Mouse (Mus musculus) heart, postnatal 14 days (tissue): Measurements from ENCODE around the gene Phlpp1. TPM values are rescaled to one million over a fixed set of nuclear protein-coding genes. Genes with fewer than 3 reads are reported as not detected.

Source experiments
- DNase-seq, 2 experiments: peaks; one replicate each; pipeline ENCODE4 v3.0.0; 2021 to 2022
- intact Hi-C: fragments of 180-260 bp; cut with DNase I; formaldehyde crosslinking; loops from one replicate; pipeline ENCODE4 v1.15.1; 2025
- total RNA-seq, 2 experiments: library from RNA; stranded (reverse); gene quantifications; 2 replicates each; pipeline ENCODE4 v1.2.3; 2021

Gene Phlpp1
- total RNA-seq, 2 experiments from 2014 or later = 19.7 TPM

DNA sequence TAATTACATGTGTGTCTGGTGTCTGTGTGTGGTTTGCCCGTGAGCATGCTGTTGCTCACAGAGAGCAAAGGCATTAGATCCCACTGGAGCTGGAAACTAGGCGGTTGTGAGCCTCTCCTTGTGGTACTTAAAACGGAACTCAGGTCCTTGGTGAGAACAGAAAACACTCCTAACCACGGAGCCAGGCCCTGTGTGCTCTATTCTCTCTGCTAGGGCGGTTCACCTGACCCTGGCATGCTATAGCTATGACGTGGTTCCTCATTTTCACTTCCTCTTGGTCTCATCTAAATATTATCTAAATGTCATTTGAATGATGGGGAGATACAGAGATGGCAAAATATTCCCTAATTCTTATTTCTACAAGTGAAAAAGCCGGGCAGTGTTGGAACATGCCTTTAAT, 9.0 kb upstream of the Phlpp1 start:
- DNase-seq = no peak
- intact Hi-C loops = loop anchor here (10.0 kb wide), 1 partner anchor 268 kb away; no protein-coding TSS in a partner anchor

DNA sequence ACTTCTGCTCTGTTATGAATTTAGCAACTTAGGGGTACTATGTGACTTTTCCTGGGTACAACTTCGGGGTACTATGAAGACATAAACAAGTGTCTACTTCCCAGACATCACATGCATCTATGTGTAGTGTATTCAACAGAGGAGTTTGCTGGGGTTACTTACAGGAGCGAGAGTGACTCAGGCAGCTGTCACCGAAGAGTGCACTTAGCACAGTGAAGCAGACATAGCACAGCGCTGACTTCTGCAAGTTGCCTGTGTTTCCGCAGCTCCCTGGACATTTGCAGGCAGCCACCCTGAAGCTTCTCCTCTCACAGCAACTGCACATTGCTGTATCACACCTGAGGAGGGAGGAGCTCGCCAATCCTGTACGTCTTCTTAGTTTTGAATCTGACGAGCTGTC, 8.2 kb upstream of the Phlpp1 start:
- intact Hi-C loops = loop anchor here (10.0 kb wide), 1 partner anchor 269 kb away; no protein-coding TSS in a partner anchor
- DNase-seq = no peak

DNA sequence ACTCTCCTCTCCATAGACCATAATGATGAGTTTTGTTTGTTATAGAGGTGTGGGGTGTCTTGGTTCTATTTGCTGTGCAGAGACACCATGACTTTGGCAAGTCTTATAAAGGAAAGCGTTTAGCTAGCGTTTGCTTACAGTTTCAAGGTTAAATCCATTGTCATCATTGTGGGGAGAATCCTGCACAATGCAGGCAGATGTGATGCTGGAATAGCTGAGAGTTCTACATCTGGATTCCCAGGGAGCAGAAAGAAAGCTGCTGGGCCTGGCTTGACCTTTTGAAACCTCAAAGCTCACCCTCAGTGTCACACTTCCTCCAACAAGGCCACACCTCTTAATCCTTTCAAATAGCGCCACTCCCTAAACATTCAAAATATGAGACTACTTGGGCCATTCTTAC, 7.4 kb upstream of the Phlpp1 start:
- intact Hi-C loops = loop anchor here (10.0 kb wide), 1 partner anchor 269 kb away; no protein-coding TSS in a partner anchor
- DNase-seq = no peak

DNA sequence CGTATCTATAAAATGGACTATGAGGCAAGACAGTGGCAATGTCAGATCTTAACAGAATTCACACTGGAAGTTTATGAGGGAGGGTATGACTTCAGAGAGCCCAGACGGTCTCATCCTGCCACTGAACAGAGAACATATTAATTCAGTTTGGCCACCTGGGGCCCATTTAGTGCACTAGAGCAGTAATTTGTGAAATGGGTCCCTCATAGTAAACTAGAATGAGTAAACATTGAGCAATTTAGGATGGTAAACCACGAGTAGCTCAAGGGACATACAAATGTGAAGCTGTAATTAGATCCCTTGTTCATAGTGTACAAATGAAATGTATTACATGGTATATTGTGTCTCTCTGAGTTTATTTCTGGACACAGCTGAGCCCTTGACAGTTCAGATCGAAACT, 3.6 kb upstream of the Phlpp1 start:
- intact Hi-C loops = loop anchor here (10.0 kb wide), 1 partner anchor 273 kb away; no protein-coding TSS in a partner anchor
- no peak for DNase-seq

DNA sequence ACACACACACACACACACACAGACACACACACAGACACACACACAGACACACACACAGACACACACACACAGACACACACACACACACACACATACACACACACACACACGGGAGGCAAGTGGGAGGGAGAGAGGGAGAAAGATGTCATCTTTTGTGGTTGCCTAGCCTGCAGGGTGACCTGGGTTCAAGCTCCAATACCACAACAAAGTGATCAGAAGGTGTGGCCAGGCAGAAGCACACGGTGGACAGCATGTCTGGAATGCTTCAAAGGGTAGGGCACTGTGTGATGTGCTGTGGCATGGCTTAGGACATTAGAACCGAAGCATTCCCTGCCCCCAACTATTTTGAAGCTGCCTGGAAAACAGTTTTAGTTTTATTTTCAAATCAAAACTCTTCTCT, 2.8 kb upstream of the Phlpp1 start:
- no peak for DNase-seq
- intact Hi-C loops = loop anchor here (10.0 kb wide), 1 partner anchor 274 kb away; no protein-coding TSS in a partner anchor

DNA sequence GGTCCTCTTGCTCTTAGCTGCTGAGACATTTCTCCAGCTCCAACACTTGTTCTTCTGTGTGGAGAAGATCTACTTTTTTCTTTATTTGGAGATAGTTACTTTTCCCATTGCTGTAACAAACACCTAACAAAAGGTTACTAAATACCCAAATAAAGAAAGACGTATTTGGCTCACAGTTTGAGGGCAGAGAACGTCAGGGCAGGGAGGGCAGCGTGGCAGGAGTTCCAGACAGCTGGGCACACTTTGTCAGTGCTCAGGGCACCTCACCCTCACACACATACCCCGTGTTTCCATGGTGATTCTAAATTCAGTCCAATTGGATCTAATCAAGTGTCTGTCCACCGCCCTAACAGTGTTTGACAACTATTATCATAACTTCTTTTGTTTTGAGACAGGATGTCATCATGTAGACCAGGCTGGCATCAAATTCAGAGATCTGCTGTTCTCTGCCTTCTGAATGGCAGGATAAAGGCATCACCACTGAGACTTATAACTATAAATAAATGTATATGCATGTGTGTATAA, 1.7 kb upstream of the Phlpp1 start:
- intact Hi-C loops = loop anchor here (2.0 to 10.0 kb wide), 6 partner anchors 62 to 275 kb away; partner anchors contain the start of gene Zcchc2
- DNase-seq = no peak

DNA sequence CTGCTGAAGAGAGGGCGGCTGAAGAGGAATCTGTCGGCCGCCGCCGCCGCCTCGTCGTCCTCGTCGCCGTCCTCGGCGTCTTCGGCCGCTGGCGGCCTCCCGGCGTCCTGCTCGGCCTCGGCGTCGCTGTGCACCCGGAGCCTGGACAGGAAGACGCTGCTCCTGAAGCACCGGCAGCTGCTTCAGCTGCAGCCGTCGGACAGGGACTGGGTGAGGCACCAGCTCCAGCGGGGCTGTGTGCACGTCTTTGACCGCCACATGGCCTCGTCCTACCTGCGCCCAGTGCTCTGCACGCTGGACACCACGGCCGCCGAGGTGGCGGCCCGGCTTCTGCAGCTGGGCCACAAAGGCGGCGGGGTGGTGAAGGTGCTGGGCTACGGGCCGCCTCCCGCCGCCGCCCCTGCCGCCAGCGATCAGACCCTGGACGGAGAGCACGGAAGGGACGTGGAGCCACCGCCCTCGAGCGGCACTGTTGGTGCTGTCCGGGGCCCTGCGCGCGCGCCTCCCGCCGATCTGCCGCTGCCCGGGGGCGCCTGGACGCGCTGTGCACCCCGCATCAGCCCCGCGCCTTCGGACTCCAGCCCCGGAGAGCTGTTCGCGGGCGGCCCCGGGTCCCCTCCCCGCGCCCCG, 864 bp downstream of the Phlpp1 start:
- intact Hi-C loops = loop anchor here (2.0 to 10.0 kb wide), 4 partner anchors 26 to 200 kb away; partner anchors contain the start of gene Zcchc2
- DNase-seq = peak; percentile 65 to 66

DNA sequence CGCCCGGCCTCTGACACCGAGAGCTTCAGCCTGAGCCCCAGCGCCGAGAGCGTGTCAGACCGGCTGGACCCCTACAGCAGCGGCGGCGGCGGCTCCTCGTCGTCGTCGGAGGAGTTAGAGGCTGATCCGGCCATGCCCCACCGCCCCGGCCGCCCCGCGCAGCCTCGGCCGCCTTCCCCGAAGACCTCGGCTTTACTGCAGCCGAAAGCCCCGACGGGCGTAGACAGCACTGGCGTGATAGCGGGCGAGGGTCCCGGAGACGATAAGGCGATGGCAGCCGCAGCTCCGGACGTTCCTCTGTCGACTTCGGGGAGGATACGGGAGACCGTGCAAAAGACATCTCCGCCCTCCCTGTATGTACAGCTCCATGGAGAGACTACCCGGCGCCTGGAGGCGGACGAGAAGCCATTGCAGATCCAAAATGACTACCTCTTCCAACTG, 1.4 kb downstream of the Phlpp1 start:
- peak; percentile 56 to 62 for DNase-seq
- intact Hi-C loops = loop anchor here (2.0 to 10.0 kb wide), 4 partner anchors 26 to 199 kb away; partner anchors contain the start of gene Zcchc2

DNA sequence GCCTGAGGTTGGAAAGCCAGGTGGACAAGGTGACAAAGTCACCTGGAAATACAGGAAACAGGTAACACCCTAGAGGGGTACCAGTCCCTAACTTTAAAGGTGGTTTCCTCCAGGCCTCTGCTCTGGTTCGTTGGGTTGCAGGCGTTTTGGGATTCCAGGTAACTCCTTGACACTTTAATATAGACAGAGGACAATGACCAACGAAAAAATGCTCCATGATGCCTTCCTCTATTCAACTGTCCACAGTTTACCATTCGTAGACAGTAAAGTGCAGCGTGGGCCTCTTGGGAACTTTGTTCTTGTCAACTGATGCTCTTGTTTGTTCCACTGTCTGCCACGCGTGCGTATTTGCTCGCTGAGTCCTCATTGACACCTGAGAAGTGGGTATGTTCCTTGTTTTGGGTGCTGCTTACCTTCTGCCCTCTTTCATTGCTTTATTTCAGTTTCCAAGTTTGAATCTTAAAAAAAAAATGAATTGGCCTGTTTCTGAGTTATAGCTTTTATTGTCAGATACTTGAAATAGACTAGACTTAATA, 2.1 kb downstream of the Phlpp1 start:
- intact Hi-C loops = loop anchor here (2.0 to 10.0 kb wide), 4 partner anchors 25 to 199 kb away; partner anchors contain the start of gene Zcchc2
- DNase-seq = no peak

DNA sequence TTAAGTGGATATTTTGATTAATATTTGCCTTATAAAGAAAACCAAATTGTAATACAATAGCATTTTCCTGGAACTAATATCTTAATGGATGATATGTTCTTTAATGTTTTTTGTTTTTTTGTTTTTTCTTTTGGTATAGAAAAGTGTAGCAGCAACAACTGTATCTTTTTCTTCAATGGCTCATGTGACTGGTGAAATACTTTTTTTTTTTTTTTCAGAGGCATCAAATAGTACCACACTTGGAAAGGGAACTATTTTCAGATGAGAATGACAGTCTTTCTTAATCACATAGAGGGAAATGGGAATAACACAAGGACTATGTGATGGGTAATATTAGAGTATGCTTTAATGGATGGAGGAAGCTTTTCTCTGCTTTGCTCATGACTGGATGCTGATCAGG, 3.0 kb downstream of the Phlpp1 start:
- intact Hi-C loops = loop anchor here (5.0 to 10.0 kb wide), 3 partner anchors 58 to 198 kb away; partner anchors contain the start of gene Zcchc2
- no peak for DNase-seq

DNA sequence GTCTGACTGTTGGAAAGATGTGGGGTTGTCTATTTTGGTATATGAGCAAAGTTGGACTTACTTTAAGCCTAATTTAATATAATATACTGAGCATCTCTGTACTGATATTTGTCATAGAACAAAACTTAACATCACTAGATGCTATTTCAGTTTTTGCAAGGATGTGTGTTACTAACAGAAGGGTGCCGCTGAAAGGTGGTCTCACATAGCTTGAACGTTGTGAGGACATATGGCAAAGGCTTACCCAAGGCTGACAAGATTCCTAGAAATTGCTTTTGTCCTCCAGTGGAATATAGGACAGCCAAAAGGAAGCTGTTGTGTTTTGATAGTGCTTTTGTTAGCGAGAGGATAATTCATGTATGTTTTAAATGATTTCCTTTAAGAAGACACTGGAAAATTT, 3.8 kb downstream of the Phlpp1 start:
- intact Hi-C loops = loop anchor here (10.0 kb wide), 1 partner anchor 181 kb away; the partner anchor contains the start of gene Zcchc2
- DNase-seq = no peak

DNA sequence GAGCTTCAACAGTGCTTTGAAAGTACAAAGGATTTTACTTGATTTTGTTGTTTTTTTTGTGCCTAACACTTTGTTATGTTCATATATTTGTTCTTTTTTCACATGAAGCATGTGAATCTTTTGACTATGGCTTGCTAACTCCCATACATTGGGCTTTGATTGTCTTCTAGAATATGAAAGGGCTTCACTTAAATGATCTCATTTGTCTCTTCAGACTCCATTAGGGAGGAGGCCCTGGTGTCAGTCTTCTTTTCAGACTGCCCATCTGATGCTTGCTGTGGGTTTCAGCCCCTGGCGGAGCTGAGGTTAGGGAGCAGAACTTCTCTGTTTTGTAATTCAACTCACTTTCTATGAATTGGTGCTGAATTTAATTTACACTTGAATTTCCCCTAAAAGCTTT, 5.2 kb downstream of the Phlpp1 start:
- no peak for DNase-seq
- intact Hi-C loops = loop anchor here (10.0 kb wide), 1 partner anchor 182 kb away; the partner anchor contains the start of gene Zcchc2

DNA sequence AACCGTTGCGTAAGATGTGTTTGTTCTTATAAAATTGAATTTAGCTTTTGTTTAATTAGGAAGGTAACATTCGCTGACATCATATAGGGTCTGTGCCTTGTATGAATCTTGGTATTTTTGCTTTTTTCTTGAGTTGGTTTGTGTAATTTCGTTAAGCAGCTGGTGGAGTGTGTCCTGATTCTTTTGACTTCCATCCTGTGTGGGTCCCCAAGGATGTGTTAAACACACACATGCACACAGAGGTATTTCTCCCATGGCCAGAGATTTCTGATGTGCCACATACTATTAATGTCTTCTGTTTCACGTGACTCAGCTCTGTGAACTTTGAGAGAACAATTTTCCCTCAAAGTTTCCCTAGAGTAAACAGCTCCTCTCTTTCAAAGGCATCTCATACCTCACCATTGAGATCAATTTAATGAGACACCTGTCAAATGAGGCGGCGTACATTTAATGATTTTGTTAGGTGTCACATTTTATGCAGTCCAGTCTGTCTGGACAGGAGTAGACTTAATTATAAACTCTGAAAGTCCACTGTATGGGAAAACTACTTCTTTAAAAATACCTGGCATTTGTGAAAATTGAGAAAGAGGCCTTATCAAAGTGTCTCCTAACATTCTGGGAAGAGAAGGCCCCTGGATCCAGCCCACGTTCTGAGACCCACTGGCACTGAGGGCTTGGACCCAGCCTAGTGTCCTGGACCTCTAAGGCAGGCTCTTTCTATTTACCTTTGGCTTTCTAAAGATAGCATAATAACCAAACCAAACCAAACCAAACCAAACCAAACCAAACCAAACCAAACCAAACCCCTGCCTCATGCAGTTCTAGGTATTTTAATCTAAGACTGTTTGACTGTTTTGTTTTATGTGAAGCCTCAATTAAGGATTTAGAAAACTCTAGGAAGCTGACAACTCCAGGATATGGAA, 6.6 kb downstream of the Phlpp1 start:
- intact Hi-C loops = loop anchor here (10.0 kb wide), 1 partner anchor 183 kb away; the partner anchor contains the start of gene Zcchc2
- no peak for DNase-seq

DNA sequence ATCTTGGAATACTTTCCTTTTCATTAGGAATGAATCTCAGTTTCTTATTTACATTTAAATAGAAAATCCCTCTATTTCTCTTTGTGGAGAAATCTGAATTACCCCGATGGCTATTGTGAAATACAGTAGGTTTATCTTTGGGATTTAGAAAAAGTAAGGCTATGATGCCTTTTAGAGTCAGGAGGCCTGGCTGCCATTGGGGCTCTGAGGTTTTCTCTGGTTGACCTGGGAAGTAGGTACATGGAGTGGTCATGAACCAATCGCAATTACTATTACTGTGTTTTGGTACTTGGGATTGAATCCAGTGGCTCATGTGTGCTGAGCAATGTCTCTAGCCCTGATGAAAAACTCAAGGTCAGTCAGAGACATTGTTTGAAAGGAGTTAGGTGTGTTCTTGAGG, 12.1 kb downstream of the Phlpp1 start:
- no peak for DNase-seq
- intact Hi-C loops = no loop called here

DNA sequence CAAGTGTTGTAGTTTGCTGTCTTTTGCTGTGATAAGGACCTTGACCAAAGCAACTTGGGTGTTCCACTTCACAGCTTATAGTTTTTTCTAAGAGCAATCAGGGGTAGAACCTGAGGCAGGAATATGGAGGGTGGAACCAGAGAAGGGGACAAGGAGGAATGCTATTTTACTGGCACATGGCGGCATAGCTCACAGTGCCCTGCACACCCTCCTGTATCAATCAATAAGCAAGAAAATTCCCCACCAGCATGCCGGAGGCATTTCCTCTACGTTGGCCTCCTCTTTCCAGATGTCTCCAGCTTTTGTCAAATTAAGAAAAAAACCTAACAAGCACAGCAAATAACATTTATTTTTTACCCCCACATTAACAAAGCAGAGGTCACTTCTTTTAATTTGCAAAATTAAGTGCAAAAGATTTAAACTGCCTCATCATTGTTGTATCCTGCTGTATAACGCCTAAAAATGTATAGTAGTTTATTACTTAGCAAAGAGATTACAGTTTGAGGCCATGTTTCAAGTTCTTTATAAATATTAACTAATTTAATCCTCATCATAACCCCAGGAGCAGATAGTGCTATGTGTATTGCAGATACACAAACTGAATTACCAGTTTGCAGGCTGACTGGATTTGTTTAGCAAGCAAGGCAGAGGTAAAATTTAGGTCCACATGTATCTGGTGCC, 13.4 kb downstream of the Phlpp1 start:
- DNase-seq = no peak
- intact Hi-C loops = no loop called here

DNA sequence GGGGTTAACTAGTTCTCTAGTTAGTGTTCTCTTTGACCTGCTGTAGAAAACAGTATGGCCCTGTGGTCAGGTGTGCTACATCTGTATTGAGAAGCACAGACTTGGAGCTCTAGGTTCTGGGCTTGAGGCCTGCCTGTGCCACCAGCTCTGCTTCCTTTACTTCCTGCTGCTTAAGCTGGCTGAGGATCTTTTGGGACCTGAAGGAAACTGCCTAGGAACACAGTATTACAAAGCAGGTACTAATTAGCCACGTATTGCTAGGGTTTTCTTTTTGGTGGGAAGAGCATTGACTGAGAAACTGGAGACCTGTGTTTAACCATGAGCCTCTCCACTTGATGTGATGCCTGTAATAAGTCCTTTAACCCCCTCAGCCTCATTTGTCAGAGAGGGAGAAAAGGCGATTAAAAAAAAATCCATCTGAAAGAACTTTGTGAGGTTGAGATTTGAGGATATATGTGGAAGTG, 13.9 kb downstream of the Phlpp1 start:
- DNase-seq = no peak
- intact Hi-C loops = no loop called here

DNA sequence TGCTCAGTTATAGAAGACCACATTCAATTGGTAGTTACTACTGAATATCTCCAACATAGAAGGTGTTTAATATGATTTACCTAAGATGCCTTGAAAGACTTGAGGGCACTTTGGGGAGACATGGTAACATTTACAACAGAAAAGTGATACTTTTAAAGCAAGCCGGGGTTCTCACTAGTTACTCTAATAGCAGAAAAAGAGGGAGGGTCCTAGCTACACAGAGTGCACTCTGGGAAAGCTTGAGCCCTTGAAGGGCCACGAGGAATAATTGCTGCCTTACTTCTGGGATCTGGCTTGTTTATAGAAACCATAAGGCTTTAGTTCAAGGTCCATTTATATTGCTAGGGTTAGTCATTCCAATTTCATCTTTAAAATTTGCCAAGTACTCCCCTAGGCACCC, 14.5 kb downstream of the Phlpp1 start:
- DNase-seq = no peak

DNA sequence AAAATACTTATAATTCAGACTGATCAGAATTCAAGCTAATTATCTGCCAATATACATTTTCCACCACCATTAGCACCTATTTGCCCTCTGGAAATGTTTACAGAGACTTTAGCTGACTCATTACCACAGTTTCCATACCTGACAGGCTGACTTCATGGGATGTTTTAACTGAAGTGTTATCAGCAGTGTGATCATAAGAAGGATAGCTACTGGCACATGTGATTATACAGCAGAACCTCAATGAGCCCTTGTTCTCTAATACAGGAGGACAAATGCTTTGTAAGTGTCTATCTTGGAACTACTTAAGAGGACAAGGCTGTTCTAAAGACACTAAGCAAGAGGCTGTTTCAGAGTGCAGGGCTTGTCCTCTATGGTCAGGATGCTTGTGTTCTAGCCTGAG, 15.9 kb downstream of the Phlpp1 start:
- no peak for DNase-seq

More for the DNA sequence above, 14.5 kb downstream of the Phlpp1 start:
- intact Hi-C loops = no loop called here

DNA sequence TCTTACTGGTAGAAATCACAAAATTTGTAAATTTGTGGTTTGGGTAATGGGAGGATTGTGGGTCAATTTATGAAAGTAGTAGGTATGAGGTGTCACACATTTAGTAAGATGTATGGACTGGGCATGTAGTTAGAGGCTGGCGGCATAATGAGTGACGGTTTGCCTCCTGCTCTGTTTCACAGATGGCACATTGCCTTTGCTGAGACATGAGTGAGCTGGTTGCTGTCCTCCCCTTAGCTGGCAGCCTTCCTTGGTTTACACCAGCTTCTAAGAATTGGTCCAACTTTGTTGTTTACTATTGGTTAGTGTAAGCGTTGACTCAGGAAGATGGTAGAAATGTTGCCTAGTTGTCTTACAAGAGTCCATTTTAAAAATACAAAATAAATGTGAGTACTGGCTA, 17.2 kb downstream of the Phlpp1 start:
- no peak for DNase-seq
- intact Hi-C loops = no loop called here

More for the DNA sequence above, 15.9 kb downstream of the Phlpp1 start:
- intact Hi-C loops = no loop called here

DNA sequence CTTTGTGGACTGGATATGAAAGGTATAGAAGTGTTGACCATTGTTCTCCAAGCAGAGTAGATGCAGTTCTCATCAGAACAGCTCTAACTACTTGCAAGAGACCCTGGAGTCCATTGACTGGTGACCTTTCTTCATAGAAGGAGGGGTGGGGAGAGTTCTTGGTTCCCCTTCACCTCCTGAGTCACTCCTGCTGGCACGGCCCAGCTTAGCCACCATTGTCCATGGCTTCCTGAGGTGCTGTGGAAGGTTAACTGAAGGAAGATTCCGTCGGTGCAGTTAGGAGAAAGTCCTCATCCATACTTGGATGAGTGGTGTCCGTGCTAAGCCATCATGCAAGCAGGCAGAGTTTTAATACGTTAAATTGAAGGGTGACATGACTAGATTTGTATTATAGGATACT, 17.8 kb downstream of the Phlpp1 start:
- intact Hi-C loops = no loop called here
- DNase-seq = no peak
